Mouse (Mus musculus) heart, adult 10 weeks (tissue): ENCODE results near the gene Zfp791. TPM values are rescaled to one million over a fixed set of nuclear protein-coding genes. Genes with fewer than 3 reads are reported as not detected.

Experiments used
- polyA plus RNA-seq: library from polyadenylated mRNA; stranded (reverse); fragments of 350-450 nt; fragmentation: Illumina TruSeq; extraction: RNeasy Lipid Tissue Mini Kit (QIAGEN cat#74804); gene quantifications from one replicate; pipeline ENCODE4 v1.2.3, GENCODE M21; 2014; ENCODE audit warnings: low read depth, low replicate concordance

Gene Zfp791
- polyA plus RNA-seq, result 2.2 TPM

GRCm38 (mm10) chr8:85122995-85123394 is at the start of gene Zfp791:
Zfp791 (minus strand) TSS chr8:85123095.

GRCm38 (mm10) chr8:85151624-85152023 is 28.7 kb upstream of the Zfp791 start, which contains the start of gene Cks1brt:
Cks1brt (plus strand) TSS chr8:85151924.

DNA sequence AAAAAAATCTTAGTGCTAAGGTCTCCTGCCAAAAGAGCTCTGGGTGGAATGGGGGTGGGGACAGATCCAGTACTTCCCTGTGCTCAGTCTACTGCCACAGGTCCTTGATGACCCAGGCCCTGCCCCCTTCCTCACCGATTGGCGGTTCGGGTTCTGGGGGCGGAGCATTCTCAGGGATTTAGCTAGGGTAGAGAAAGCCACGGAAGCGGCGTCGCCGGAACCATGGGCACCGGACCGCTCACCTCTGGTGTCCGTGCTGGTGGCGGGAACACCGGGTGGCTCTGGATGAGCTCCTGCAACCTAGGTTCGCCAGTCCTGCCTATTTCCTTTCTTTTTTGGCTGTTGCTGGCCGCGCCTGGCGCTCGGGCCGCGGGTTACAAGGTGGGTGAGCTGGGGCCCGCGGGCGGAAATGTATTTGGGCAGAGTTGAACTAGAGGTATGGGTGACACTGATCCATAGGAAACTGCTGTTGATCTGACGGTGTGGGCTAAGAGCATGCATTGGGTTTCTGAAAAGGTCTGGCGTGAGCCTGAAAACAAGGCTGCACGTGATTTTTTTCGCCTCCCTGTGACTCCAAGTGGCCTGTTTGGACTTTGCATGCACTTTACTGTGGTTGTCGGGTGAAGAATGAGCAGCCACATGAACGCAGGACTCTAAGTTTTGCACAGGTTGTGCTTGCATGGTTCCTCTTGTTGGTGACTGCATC is 39.6 kb downstream of the Zfp791 start, which contains the start of gene Man2b1:
TSS of gene Man2b1 (plus strand) at position 163 of the 706 bp plus-strand sequence.

DNA sequence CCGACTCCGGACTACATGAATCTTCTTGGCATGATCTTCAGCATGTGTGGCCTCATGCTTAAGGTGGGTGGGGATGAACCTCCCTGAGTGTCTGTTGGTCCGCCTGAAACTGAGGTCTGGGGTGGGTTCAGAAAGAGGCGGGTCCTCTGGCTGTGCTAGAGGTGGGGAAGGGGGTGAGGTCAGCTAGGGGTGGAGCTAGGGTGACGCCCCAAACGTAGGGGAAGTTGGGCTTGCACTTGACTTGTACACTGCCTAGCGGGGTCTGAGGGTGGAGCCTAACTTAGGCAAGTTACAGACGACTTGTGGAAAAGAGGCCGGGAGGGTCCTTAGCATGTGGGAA is 41.7 kb downstream of the Zfp791 start, which contains the start of gene Wdr83:
TSS of gene Wdr83 (minus strand) at position 91 of the 340 bp plus-strand sequence.

GRCm38 (mm10) chr8:85080532-85081215 is 42.2 kb downstream of the Zfp791 start, which contains the start of gene Wdr83os:
Wdr83os (plus strand) TSS chr8:85080740.

DNA sequence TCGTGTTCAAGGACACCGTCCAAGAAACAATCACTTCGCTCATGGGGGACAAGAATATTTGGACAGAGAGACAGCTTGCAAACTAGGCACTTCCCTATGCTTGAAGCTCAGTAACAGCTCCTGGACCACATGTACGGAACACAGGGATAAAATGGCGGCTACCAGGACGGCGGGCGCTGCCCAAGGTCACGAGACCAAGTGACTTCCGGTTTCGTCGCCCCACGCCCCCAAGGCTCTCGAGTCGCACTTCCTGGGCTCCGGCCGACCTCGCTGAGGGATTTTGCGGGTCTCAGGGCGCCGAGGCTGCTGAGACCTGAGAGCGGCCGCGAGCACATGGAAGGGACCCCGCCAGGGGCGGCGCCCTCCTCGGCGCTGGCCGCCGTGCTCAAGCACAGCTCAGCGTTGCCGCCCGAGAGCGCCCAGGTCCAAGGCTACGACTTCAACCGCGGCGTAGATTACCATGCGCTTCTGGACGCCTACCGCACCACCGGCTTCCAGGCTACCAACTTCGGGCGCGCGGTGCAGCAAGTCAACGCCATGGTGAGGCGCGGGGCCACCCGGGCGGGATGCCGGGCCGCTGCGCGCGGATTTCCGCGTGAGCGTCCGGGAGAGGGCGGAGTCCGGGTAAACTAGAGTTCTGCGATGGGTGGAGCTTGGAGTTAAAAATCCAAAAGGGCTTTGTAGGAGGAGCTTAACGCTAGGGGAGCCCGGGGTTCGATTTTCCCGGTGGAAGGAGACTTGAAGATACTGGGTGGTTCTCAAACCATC is 51.2 kb downstream of the Zfp791 start, which contains the start of gene Dhps:
TSS of gene Dhps (plus strand) at position 244 of the 768 bp plus-strand sequence.

GRCm38 (mm10) chr8:85067982-85068381 is 54.9 kb downstream of the Zfp791 start, which contains the start of gene Gm5741:
Gm5741 (minus strand) TSS chr8:85067982.

DNA sequence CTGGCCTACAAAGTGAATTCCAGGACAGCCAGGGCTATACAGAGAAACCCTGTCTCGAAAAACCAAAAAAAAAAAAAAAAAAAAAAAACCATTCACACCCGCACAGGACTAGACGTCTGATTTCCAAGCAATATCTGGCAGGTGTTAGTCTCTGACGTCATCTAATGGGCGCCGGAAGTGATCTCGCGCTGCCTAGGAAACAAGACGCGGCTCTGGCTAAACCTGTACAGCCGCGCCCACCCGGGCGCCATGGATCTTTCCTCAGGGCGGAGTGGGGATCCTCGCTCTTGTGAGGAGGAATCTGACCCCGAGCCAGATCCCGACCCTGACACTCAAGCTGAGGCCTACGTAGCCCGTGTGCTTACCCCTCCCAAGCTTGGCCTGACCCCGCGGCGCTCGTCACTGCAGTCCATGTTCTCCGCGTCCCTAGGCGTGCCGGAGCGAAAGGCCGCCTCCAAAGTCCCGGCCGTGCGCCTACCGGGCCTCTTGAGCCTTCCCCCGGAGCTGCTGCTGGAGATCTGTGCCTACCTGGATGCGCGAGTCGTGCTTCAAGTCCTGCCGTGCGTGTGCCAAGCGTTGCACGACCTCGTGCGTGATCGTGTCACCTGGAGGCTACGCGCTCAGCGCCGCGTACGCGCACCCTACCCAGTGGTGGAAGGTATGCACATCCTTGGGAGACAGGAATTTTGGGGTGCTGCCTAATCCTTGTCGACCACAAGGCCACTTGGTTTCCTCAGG is 62.8 kb downstream of the Zfp791 start, which contains the start of gene Fbxw9:
TSS of gene Fbxw9 (plus strand) at position 177 of the 738 bp plus-strand sequence.

Other genes starting within 250 kb of the Zfp791 start
- gene Gcdh, start 229.2 kb downstream of the Zfp791 start, polyA plus RNA-seq, result 84.6 TPM
- gene Klf1, start 221.2 kb downstream of the Zfp791 start, polyA plus RNA-seq, result 0.29 TPM
- gene Dnase2a, start 214.5 kb downstream of the Zfp791 start, polyA plus RNA-seq, result 9.4 TPM
- 0.13 TPM for gene Mast1, start 185.7 kb downstream of the Zfp791 start, polyA plus RNA-seq
- gene Rtbdn, start 176.1 kb downstream of the Zfp791 start, polyA plus RNA-seq, result not detected
- gene Gm49661, start 153.7 kb downstream of the Zfp791 start, polyA plus RNA-seq, result not detected
- gene Prdx2, start 153.5 kb downstream of the Zfp791 start, polyA plus RNA-seq, result 451 TPM
- 30.6 TPM for gene Rnaseh2a, start 153.3 kb downstream of the Zfp791 start, polyA plus RNA-seq
- gene Junb, start 144.4 kb downstream of the Zfp791 start, polyA plus RNA-seq, result 16.7 TPM
- gene Hook2, start 132.5 kb downstream of the Zfp791 start, polyA plus RNA-seq, result 3.5 TPM
- not detected for gene Best2, start 108.6 kb downstream of the Zfp791 start, polyA plus RNA-seq
- 85.3 TPM for gene Asna1, start 97.8 kb downstream of the Zfp791 start, polyA plus RNA-seq
- 63.4 TPM for gene Trir, start 96.3 kb downstream of the Zfp791 start, polyA plus RNA-seq
- gene Tnpo2, start 86.2 kb downstream of the Zfp791 start, polyA plus RNA-seq, result 18.9 TPM
- 4.0 TPM for gene Fbxw9, start 63.0 kb downstream of the Zfp791 start, polyA plus RNA-seq
- gene Gm5741, start 55.1 kb downstream of the Zfp791 start, polyA plus RNA-seq, result not detected
- 30.4 TPM for gene Dhps, start 51.3 kb downstream of the Zfp791 start, polyA plus RNA-seq
- 54.9 TPM for gene Wdr83os, start 42.4 kb downstream of the Zfp791 start, polyA plus RNA-seq
- 42.4 TPM for gene Wdr83, start 41.8 kb downstream of the Zfp791 start, polyA plus RNA-seq
- 28.3 TPM for gene Man2b1, start 39.8 kb downstream of the Zfp791 start, polyA plus RNA-seq
- gene Cks1brt, start 28.8 kb upstream of the Zfp791 start, polyA plus RNA-seq, result not detected
- gene Olfr371, start 102.9 kb upstream of the Zfp791 start, polyA plus RNA-seq, result not detected
- gene Orc6, start 176.5 kb upstream of the Zfp791 start, polyA plus RNA-seq, result 13.2 TPM
- gene Vps35, start 176.7 kb upstream of the Zfp791 start, polyA plus RNA-seq, result 77.9 TPM